Mouse (Mus musculus) olfactory bulb, adult 2 months (tissue): ENCODE data around the gene 4933403O08Rik.

Experiments used
- CTCF ChIP-seq: fragments of 200-500 bp; IDR thresholded peaks from 2 replicates; pipeline ENCODE4 v1.5.1; 2012; ENCODE audit warnings: low read depth, mild to moderate bottlenecking, low read length, moderate library complexity; ENCODE audit not compliant: insufficient read depth
- POLR2A ChIP-seq: fragments of 200-500 bp; IDR thresholded peaks from 2 replicates; pipeline ENCODE4 v1.6.1; 2012; ENCODE audit warnings: mild to moderate bottlenecking, low read depth, low read length, moderate library complexity; ENCODE audit not compliant: insufficient read depth

- TF ChIP-seq CTCF = no peak
- TF ChIP-seq POLR2A = no peak
Observed at GRCm38 (mm10) chrX:112242916-112243315, 4.1 kb downstream of the 4933403O08Rik start.
